Mouse (Mus musculus) skeletal muscle tissue, adult 2 months (tissue): ENCODE measurements at regions not wholly inside any gene's neighbourhood (a gene's known extent, or its start where the extent isn't known, plus 50 kb on each side); places are given as distances from the start of the nearest gene placed in this dataset.

Experiments
- DNase-seq: peaks from one replicate; pipeline ENCODE4 v3.0.0-alpha.2; 2012; ENCODE audit warnings: low read depth, low spot score

GRCm38 (mm10) chr12:99039497-99040322, 119.3 kb downstream of the Ttc8 start:
- no peak for DNase-seq

DNA sequence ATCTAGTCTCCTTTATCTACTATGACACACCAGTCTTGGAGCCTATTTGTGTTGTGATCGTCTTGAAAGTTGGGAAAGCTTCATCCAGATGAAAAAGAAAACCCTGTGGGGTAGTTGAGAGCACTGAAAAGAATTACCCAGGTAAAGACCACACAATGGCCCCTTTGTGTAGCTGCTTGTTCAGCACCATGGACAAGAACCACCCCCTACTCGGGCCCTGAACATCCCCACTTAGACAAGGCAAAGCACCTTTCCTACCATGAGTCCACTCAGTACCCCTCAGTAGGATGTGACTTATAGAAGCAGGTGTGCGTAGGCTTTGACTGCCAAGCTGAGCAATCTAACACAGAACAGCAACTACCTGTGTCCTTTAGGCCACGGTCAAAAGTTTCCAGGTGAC, 121.2 kb downstream of the Ttc8 start:
- DNase-seq, result no peak

- no peak for DNase-seq
These were observed 122.8 kb downstream of the Ttc8 start for GRCm38 (mm10) chr12:99042918-99043862.

DNA sequence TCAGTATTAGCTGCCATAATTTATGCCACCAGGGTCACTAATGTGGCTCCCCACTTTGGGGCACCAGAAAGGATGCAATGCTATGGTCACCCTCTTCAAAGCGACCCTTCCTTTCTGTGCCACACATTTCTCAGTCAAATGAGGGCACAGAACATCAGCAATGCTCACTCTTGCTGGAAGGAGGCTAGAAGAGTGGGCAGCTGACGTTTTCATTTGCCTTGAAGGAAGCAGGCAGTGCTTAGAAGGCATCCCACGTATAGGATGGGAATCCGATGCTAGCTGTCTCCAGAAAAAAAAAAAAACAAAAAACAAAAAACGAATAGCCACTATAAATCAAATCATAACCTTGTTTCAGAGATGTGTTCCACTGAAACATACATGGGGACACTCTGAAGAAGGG, 124.1 kb downstream of the Ttc8 start:
- no peak for DNase-seq

DNA sequence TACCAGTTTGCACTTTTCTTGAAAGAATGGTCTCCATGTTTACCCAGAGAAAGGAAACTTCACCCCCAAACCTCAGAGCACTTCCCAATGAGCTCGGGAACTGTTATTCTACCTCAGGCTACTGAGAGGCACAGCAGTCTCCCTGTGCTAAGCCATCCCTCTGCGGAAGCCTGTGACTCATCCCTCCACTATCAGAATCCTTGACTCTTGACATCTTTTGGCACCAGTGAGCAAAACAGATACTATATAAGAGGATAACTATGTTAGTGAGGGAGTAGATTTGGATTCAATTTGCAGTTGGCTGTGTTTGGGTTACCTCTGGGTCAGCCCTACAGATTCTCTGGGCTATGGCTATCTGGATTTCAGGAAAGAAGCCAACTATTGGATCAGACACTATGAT, 130.1 kb downstream of the Ttc8 start:
- no peak for DNase-seq

DNA sequence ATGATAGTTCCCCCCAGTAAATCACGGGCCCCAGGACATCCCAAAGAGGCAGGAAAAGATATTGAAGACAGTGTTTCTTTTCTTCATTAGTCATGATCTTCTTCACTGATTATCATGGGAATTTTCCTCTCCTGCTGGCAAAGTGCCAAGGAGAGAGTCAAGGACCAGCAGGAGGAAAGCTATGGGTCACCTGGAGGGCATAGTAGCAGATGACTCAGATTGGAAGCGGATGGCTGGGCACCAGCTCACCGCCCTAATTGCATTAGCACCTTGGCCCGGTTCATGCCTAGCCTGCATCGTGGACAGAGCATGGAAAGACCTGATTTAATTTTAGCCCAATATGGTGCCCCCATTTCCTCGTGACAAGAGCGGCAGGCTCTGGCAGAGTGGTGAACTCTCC, 132.2 kb downstream of the Ttc8 start:
- DNase-seq, result no peak

DNA sequence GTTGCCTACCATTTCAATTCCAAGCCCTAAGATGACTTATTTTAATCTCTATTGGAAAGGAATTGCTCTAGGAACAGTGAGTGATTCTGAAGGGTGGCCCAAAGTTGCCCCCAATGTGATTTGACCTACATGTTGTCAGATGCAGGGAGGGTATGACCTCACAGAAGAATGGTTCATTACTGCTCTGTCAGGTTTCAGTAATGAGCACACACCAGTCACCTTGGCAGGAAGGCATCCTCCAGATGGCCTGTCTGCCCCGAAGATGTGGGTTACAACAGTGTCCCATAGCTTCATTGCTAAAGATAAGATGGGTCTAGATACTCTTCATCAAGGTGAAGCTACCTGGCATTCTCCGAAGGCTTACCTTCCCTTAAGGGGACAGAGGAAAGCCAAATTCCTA, 137.1 kb downstream of the Ttc8 start:
- no peak for DNase-seq

DNA sequence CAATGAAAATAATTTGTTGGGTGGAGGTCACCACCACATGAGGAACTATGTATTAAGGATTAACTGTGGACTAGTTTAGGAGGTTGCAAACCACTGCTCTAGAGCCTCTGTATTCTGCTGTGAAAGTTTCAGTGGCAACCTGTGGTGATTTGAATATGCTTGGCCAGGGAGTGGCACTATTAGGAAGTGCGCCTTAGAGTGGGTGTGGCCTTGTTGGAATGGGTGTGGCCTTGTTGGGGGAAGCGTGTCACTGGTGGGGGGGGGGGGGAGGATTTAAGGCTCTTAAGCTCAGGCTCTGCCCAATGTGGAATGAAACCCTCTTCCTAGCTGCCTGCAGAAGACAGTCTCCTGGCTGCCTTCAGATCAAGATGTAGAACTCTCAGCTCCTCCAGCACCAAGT, 138.5 kb downstream of the Ttc8 start:
- no peak for DNase-seq

DNA sequence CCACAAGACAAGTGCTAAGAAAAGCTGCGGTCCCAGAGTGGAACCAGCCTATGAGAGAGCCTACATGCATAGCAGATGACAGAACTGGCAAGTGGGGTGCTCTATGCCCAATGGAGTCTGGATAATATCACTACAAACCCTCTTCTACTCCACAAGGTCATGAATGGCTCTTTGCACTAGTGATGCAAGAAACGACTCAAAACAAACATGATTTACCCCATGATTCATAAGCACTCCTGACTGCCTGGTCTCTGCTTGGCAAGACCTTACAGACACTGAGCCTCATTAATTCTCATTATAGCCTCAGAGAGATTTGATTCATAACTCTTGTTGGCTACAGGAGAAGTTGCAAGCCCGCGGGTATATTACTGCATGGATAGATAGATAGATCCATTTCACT, 139.1 kb downstream of the Ttc8 start:
- DNase-seq, result no peak

DNA sequence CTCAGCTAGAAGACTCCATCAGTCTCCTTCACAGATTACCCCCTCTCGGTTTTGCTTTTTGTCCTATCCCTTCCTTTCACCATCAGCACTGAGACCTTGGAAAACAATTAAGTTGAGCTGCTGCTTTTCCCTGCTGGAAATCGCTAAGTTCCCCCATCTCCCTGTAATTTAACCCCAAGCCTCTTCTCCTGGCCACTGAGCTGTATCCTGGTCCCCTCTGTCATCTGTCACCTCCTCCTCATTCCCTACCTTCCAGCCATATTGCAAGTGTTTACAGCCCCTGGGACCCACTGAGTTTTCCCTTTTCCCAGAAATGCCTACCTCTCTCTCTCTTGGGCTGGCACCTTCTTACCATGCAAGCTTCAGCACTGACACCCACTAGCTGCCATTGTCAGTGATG, 140.3 kb downstream of the Ttc8 start:
- DNase-seq, result no peak

GRCm38 (mm10) chr12:99063441-99063840, 143.1 kb downstream of the Ttc8 start:
- no peak for DNase-seq

- DNase-seq, result no peak
These were observed 143.5 kb downstream of the Ttc8 start for GRCm38 (mm10) chr12:99063885-99064284.

DNA sequence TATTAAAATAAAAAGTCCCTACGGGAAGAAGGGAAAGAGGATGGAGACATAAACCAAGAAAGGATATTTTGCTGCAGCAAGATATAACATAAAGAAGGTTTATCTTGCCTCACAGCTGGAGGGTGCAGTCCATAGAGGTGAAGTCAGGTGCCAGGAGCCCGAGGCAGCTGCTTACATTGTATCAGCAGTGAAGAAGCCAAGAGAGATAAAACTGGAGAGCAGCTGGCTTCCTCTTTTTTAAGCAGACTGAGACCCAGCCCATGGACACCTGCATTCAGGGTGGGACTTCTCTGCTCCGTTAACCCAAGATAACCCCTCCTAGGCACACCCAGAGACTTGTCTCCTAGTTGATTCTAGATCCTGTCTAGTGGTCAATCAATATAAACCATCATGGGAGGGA, 147.6 kb downstream of the Ttc8 start:
- DNase-seq, result no peak

GRCm38 (mm10) chr12:99073766-99074165, 153.4 kb downstream of the Ttc8 start:
- no peak for DNase-seq

DNA sequence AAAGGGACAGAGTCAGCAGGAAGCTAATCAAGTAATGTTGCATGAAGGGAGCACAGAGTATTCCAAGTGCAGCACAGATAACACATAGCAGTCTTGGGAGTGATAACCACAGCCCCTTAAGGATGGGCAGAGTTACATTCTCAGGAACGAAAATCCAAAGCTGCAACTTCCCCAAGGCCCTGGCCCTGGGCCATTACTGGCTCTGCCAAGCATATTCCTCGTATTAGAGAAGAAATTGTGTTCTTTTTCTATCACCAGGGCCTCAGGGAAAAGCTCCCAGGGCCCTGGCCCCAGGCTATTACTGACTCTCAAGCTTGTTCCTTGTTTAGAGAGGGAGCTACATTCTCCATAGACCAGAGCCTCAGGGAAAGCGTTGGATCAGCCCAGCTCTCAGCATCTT, 157.0 kb downstream of the Ttc8 start:
- no peak for DNase-seq

DNA sequence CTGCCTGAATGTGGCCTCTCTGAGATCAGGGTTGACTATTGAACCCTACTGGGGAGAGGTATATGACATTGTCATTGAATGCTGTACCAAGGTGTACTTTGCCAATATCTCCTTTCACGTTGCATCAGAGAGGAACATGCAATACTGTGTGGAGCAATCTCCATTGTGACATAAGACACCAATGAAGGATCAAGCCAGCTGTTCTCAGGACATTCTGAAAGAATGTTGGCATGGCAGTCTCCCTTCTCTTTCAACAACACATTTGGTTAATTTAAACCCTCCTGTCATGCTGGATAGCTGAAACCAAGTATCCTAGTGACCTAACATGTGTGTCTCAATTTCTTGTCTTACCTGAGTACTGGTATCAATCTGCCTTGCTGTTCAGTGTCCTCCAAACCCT, 159.5 kb downstream of the Ttc8 start:
- no peak for DNase-seq

GRCm38 (mm10) chr12:99083616-99084015, 163.2 kb downstream of the Ttc8 start:
- DNase-seq, result no peak

DNA sequence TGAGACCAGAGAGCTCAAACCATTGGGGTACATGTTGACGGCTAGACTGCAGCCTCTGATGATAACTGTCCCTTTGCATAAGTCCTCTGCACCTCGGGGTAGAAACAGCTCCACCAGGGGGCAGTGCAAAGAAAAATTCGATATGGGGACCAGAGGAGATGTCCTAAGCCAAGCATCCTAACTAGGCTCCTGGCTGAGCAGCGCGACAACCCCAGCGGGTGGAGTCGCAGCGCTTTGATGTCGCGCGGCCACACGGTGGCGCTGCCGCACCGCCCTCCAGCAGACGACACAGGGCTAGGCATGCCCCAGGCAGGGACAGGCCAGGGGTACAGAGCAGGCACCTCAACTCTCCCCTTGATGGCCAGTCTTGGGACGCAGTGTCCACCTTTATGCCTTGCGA, 163.8 kb downstream of the Ttc8 start:
- peak; percentile 83 for DNase-seq

DNA sequence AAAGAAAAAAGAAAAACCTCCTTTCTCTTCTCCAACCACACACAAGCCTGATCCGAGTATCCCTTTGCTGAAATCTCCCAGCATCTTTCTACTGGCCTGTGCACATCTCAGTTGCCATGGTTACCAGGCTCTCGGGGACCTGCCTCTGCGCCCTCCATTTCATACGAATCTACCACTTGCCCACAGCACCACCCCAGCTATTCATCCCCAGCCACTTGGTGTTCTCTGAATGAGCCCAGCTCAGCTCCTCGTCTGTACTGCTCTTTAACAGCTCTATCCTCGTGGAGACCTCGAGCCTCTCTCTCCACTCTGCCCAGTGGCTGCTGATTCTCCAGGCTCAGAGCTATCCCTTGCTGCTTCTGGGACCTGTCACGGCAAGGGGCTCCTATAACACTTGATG, 166.9 kb downstream of the Ttc8 start:
- DNase-seq, result no peak

- no peak for DNase-seq
These were observed 171.4 kb downstream of the Ttc8 start for GRCm38 (mm10) chr12:99091770-99092169.

DNA sequence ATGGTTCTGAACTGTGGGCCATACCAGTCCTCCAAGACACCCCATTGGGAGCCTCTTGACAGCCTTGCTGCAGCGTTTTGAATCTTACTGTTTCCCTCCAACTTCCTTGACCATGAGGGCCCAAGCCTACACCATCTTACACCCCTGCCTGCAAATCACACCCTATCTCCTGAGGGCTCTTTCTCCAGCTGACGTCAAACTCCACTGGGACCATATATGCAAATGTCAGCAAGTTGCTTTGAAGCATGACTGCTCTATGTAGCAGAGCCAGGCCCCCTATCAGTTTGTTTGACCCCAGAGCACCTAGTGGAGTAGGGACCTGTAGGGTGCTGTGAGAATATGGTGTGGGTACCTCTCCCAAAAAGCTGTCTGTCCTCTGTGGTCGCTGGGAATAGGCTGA, 172.8 kb downstream of the Ttc8 start:
- no peak for DNase-seq

DNA sequence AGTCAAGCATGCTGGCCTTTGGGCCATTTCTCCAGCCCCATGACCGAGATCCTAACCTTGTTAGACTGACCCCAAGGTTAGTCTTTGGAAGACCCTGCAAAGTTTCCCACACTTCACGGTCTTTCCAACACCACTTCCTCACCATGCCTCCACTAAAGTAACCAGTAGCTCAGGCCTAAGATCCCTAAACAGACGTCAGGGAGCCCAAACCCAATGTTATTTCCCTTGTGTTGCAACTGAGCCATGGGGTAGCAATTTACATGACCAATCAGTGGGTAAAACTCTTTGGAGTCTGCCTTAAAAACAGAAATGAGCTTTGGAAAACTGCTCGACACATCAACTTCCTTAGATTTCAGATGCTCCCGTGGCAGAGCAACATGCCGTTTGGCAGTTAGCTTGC, 173.6 kb downstream of the Ttc8 start:
- no peak for DNase-seq
